Mouse (Mus musculus) forebrain, embryonic 14.5 days (tissue): ENCODE data around the gene Rhcg. TPM values are rescaled to one million over a fixed set of nuclear protein-coding genes. Genes with fewer than 3 reads are reported as not detected.
A peak's percentile ranks its signal among the peaks of the same experiment; 100 is the strongest.

Source experiments
- ATAC-seq: fragments of 200-750 bp; cut with Nextera tagmentation; 2 replicates; pipeline ENCODE4 v1.8.0; 2017; ENCODE audit warnings: mild to moderate bottlenecking, moderate library complexity
- DNase-seq: peaks from one replicate; pipeline ENCODE4 v3.0.0-alpha.2; 2015; ENCODE audit warnings: low spot score
- H3K27ac ChIP-seq: fragments of 300-500 bp; sonication (generic); 2 replicates; pipeline ENCODE4 v1.5.1; 2014; ENCODE audit warnings: low read depth, mild to moderate bottlenecking, control low read depth, low read length, moderate library complexity
- H3K27me3 ChIP-seq: fragments of 300-500 bp; sonication (generic); replicated peaks from 2 replicates; pipeline ENCODE4 v1.6.1; 2014; ENCODE audit warnings: low read length, control low read depth, mixed read lengths; ENCODE audit not compliant: control insufficient read depth, insufficient read depth
- H3K36me3 ChIP-seq: fragments of 300-500 bp; sonication (generic); 2 replicates; pipeline ENCODE4 v1.6.1; 2014; ENCODE audit warnings: low read length, control low read depth; ENCODE audit not compliant: control insufficient read depth, insufficient read depth
- H3K4me1 ChIP-seq: fragments of 300-500 bp; sonication (generic); 2 replicates; pipeline ENCODE4 v1.6.1; 2014; ENCODE audit warnings: antibody characterized with exemption, low read length, control low read depth; ENCODE audit not compliant: control insufficient read depth, insufficient read depth
- H3K4me2 ChIP-seq: fragments of 300-500 bp; sonication (generic); 2 replicates; pipeline ENCODE4 v1.6.1; 2014; ENCODE audit warnings: mild to moderate bottlenecking, control low read depth, low read length
- H3K4me3 ChIP-seq: fragments of 300-500 bp; sonication (generic); 2 replicates; pipeline ENCODE4 v1.5.1; 2014; ENCODE audit warnings: low read depth, low read length, control low read depth
- H3K9ac ChIP-seq: fragments of 300-500 bp; sonication (generic); 2 replicates; pipeline ENCODE4 v1.6.1; 2014; ENCODE audit warnings: mild to moderate bottlenecking, low read length, control low read depth, moderate library complexity
- H3K9me3 ChIP-seq: fragments of 300-500 bp; sonication (generic); replicated peaks from 2 replicates; pipeline ENCODE4 v1.6.1; 2016; ENCODE audit warnings: low read length, control low read depth, mixed read lengths; ENCODE audit not compliant: control insufficient read depth
- WGBS: fragments of 180-500 bp; shearing (Covaris S2); extraction: QIAGEN DNeasy Blood & Tissue Kit; methylation state at CpG from one replicate; pipeline ENCODE4 v1.1.7; 2014; 5-methylcytosine and 5-hydroxymethylcytosine counted together
- polyA plus RNA-seq: library from polyadenylated mRNA; unstranded; fragments of >200 nt; fragmentation: Nextera tagmentation; extraction: Ambion mirVana; gene quantifications from 2 replicates; pipeline ENCODE4 v1.2.1, GENCODE M21; 2014

The Rhcg gene
- polyA plus RNA-seq, 1 experiment from 2014 or later = 4.2 TPM

- Histone ChIP-seq H3K9me3 (no peaks in the 10 kb centered on the region), H3K9ac (0 out of 2 replicates have a peak overlapping the region, but pooled peaks have one; percentile 8), H3K4me3 (no peak overlapping the region), H3K27ac (no peak overlapping the region), H3K4me2 (0 out of 2 replicates have a peak overlapping the region, but pooled peaks have one; percentile 3), H3K4me1 (peaks cover 39% of the 10 kb centered on the region), H3K27me3 (peaks cover 5% of the 10 kb centered on the region; the same call in 1 of the 2 replicates), H3K36me3 (0 out of 2 replicates have a peak, but pooled peaks cover 4% of the 10 kb centered on the region)
- no peak for ATAC-seq
- DNase-seq = peak; percentile 67
- WGBS = 9% methylated on average over 10 of the region's 10 CpGs
These were observed 64.8 kb downstream of the Rhcg start for GRCm38 (mm10) chr7:79552702-79553101.

- Histone ChIP-seq H3K27ac (peak overlapping the region; percentile 93), H3K9me3 (no peaks in the 10 kb centered on the region), H3K4me3 (no peak overlapping the region), H3K4me1 (peaks cover 57% of the 10 kb centered on the region), H3K36me3 (no peaks in the 10 kb centered on the region), H3K27me3 (peaks cover under 1% of the 10 kb centered on the region; the same call in 1 of the 2 replicates), H3K9ac (peak overlapping the region; percentile 4; the same call in 1 of the 2 replicates), H3K4me2 (peak overlapping the region; percentile 15)
- DNase-seq = peak; percentile 89
- WGBS = 2% methylated on average over 12 of the region's 12 CpGs
- peak; percentile 64 for ATAC-seq
These were observed 68.4 kb downstream of the Rhcg start for GRCm38 (mm10) chr7:79548893-79549555.

- H3K9ac ChIP-seq = peak overlapping the region; percentile 33
- 0% methylated on average over 15 of the region's 15 CpGs for WGBS
- no peaks in the 10 kb centered on the region for H3K9me3 ChIP-seq
- peak; percentile 95 for DNase-seq
- H3K36me3 ChIP-seq = no peaks in the 10 kb centered on the region
- H3K27me3 ChIP-seq = no peaks in the 10 kb centered on the region
- H3K4me2 ChIP-seq = peak overlapping the region; percentile 36
- peak overlapping the region; percentile 1; the same call in 1 of the 2 replicates for H3K4me3 ChIP-seq
- peaks cover 70% of the 10 kb centered on the region for H3K4me1 ChIP-seq
- peak; percentile 74 for ATAC-seq
- H3K27ac ChIP-seq = peak overlapping the region; percentile 93
These were observed 70.4 kb downstream of the Rhcg start for GRCm38 (mm10) chr7:79547092-79547491.

- H3K9ac ChIP-seq = peak overlapping the region; percentile 68
- peak overlapping the region; percentile 64 for H3K4me2 ChIP-seq
- no peaks in the 10 kb centered on the region for H3K9me3 ChIP-seq
- 5% methylated on average over 7 of the region's 7 CpGs for WGBS
- peak overlapping the region; percentile 25 for H3K4me3 ChIP-seq
- no peaks in the 10 kb centered on the region for H3K36me3 ChIP-seq
- ATAC-seq (no peak), DNase-seq (peak; percentile 41)
- H3K4me1 ChIP-seq = peaks cover 76% of the 10 kb centered on the region
- no peaks in the 10 kb centered on the region for H3K27me3 ChIP-seq
- peak overlapping the region; percentile 95 for H3K27ac ChIP-seq
These were observed 72.4 kb downstream of the Rhcg start for GRCm38 (mm10) chr7:79545066-79545400.

GRCm38 (mm10) chr7:79544281-79545065 is 73.0 kb downstream of the Rhcg start:
- peaks cover 74% of the 10 kb centered on the region for H3K4me1 ChIP-seq
- peak; percentile 1; the same call in 1 of the 2 replicates for ATAC-seq
- peak overlapping the region; percentile 25 for H3K4me3 ChIP-seq
- H3K27me3 ChIP-seq = no peaks in the 10 kb centered on the region
- H3K9ac ChIP-seq = peak overlapping the region; percentile 68
- no peaks in the 10 kb centered on the region for H3K36me3 ChIP-seq
- peak; percentile 72 for DNase-seq
- peak overlapping the region; percentile 64 for H3K4me2 ChIP-seq
- no peaks in the 10 kb centered on the region for H3K9me3 ChIP-seq
- peak overlapping the region; percentile 95 for H3K27ac ChIP-seq
- 3% methylated on average over 37 of the region's 37 CpGs for WGBS

Other genes with a start within 250 kb of the Rhcg start
- gene Rlbp1, start 230.6 kb downstream of the Rhcg start, polyA plus RNA-seq = 80.0 and 81.0 TPM in 2 replicates
- gene Fanci, start 225.7 kb downstream of the Rhcg start, polyA plus RNA-seq = 6.3 and 6.9 TPM in 2 replicates
- gene Polg, start 151.3 kb downstream of the Rhcg start, polyA plus RNA-seq = 20.2 and 23.4 TPM in 2 replicates
- gene Ticrr, start 42.5 kb upstream of the Rhcg start, polyA plus RNA-seq = 3.5 and 3.6 TPM in 2 replicates
- gene Kif7, start 98.1 kb upstream of the Rhcg start, polyA plus RNA-seq = 1.9 and 2.5 TPM in 2 replicates
- not detected in 2 replicates for gene Plin1, start 115.2 kb upstream of the Rhcg start, polyA plus RNA-seq
- gene Pex11a, start 125.5 kb upstream of the Rhcg start, polyA plus RNA-seq = 15.1 and 16.7 TPM in 2 replicates
- 0.46 and 0.52 TPM in 2 replicates for gene Wdr93, start 125.5 kb upstream of the Rhcg start, polyA plus RNA-seq
- not detected in 2 replicates for gene Mesp1, start 176.1 kb upstream of the Rhcg start, polyA plus RNA-seq
- 1.9 and 2.2 TPM in 2 replicates for gene Mesp2, start 193.1 kb upstream of the Rhcg start, polyA plus RNA-seq
- 2.7 and 4.2 TPM in 2 replicates for gene Anpep, start 243.4 kb upstream of the Rhcg start, polyA plus RNA-seq